ENCODE assay signal across 18 mouse cellular contexts in the genomic region with DNA sequence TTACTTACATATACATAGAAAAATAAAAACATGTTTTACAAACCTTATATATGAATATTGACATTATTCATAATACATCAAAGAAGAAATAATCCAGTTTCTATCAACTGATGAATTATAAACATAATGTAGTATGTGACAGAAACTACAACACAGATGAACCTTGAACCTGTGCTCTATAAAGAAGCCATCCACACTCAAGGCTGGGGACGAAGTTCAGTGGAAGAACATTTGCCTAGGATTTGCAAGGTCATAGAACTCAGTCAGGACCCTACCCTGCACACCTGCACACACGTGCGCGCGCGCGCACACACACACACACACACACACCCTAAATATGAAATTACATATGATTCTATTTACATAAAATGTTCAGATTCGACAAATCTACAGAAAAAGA.
"Had no signal": no experiment of that assay in that cellular context is flagged by ENCODE, and none has a peak within 500 bp of the region (broad histone marks: within the 10 kb centered on the region; RNA-seq: fewer than 3 reads in every experiment).

No protein-coding gene starts in this region.

- ATAC-seq: midbrain, embryonic 16.5 days had no signal

- H3K4me2 ChIP-seq: lung, embryonic 14.5 days; midbrain, embryonic 12.5 days; neural tube, embryonic 13.5 days; neural tube, embryonic 15.5 days had no signal

- H3K9ac ChIP-seq: lung, embryonic 14.5 days; midbrain, embryonic 12.5 days; neural tube, embryonic 13.5 days; neural tube, embryonic 15.5 days had no signal

- H3K27ac ChIP-seq: midbrain, embryonic 10.5 days; midbrain, embryonic 12.5 days; neural tube, embryonic 13.5 days; neural tube, embryonic 15.5 days had no signal

- H3K9me3 ChIP-seq: midbrain, embryonic 10.5 days; midbrain, embryonic 12.5 days; neural tube, embryonic 13.5 days; neural tube, embryonic 15.5 days had no signal

- DNase-seq: lung, postnatal 10 days; lung, postnatal 4 days; midbrain, embryonic 14.5 days; retina, postnatal 1 day; right cerebral cortex, adult 18-20 months; right cerebral cortex, postnatal 25 days; right cerebral cortex, postnatal 4 days; spleen, adult 18-20 months; thymus, adult 18-20 months; thymus, postnatal 14 days; thymus, postnatal 36 days had no signal

- H3K27me3 ChIP-seq: midbrain, embryonic 12.5 days; neural tube, embryonic 13.5 days; neural tube, embryonic 15.5 days had no signal

- H3K4me1 ChIP-seq: midbrain, embryonic 10.5 days; midbrain, embryonic 12.5 days; neural tube, embryonic 13.5 days; neural tube, embryonic 15.5 days had no signal

- H3K4me3 ChIP-seq: midbrain, embryonic 10.5 days; midbrain, embryonic 12.5 days; myocyte; neural tube, embryonic 13.5 days; neural tube, embryonic 15.5 days had no signal
